30 mouse cellular contexts compared by ENCODE assay signal in the genomic region with DNA sequence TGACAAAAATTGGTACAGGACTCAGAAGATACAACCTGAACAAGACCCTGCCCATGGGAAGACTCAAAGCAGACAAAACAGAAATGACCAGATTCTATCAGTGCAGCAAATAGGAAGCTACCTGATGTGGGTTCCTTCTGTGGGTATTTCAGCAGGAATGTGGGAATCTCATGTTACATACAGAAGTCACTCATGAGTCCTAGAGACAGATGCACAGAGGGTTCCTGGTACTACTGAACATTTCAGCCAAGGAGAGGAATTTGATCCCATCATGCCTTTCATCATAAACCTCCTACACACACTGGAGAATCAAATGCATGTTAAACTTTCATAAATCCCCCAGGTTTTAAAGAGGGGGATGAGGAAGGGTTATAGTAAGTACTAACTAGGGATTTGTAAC.
"Had no signal": no experiment of that assay in that cellular context is flagged by ENCODE, and none has a peak within 500 bp of the region (broad histone marks: within the 10 kb centered on the region; RNA-seq: fewer than 3 reads in every experiment).

No protein-coding gene starts in this region.

- H3K36me3 ChIP-seq: limb, embryonic 10.5 days; limb, embryonic 12.5 days; limb, embryonic 13.5 days; limb, embryonic 15.5 days; liver, embryonic 12.5 days; liver, embryonic 13.5 days; liver, embryonic 15.5 days; lung, embryonic 15.5 days; midbrain, embryonic 10.5 days; midbrain, embryonic 12.5 days; midbrain, embryonic 13.5 days; midbrain, embryonic 15.5 days; neural tube, embryonic 12.5 days had no signal

- H3K4me1 ChIP-seq: limb, embryonic 10.5 days; limb, embryonic 12.5 days; limb, embryonic 13.5 days; limb, embryonic 15.5 days; liver, embryonic 12.5 days; liver, embryonic 13.5 days; liver, embryonic 15.5 days; lung, embryonic 15.5 days; midbrain, embryonic 10.5 days; midbrain, embryonic 12.5 days; midbrain, embryonic 13.5 days; midbrain, embryonic 15.5 days; neural tube, embryonic 12.5 days had no signal

- DNase-seq: left cerebral cortex, postnatal 4 days; liver; liver, embryonic 13.5 days; liver, postnatal 0 days; lung, adult 18-20 months; lung, adult 2 months; lung, embryonic 14.5 days; lung, postnatal 10 days; lung, postnatal 14 days; lung, postnatal 4 days; midbrain, embryonic 14.5 days had no signal

- H3K27me3 ChIP-seq: limb, embryonic 12.5 days; limb, embryonic 13.5 days; limb, embryonic 15.5 days; liver, embryonic 12.5 days; liver, embryonic 13.5 days; liver, embryonic 15.5 days; lung, embryonic 15.5 days; megakaryocyte, embryonic 14.5 days; midbrain, embryonic 12.5 days; midbrain, embryonic 13.5 days; midbrain, embryonic 15.5 days; neural tube, embryonic 12.5 days had no signal

- H3K4me3 ChIP-seq: limb, embryonic 10.5 days; limb, embryonic 12.5 days; limb, embryonic 13.5 days; limb, embryonic 15.5 days; liver, embryonic 12.5 days; liver, embryonic 13.5 days; liver, embryonic 15.5 days; lung, embryonic 15.5 days; megakaryocyte, embryonic 14.5 days; midbrain, embryonic 10.5 days; midbrain, embryonic 12.5 days; midbrain, embryonic 13.5 days; midbrain, embryonic 15.5 days; neural tube, embryonic 12.5 days had no signal

- H3K9me3 ChIP-seq: limb, embryonic 10.5 days; limb, embryonic 12.5 days; limb, embryonic 13.5 days; limb, embryonic 15.5 days; liver, embryonic 12.5 days; liver, embryonic 13.5 days; liver, embryonic 15.5 days; lung, embryonic 15.5 days; megakaryocyte, embryonic 14.5 days; midbrain, embryonic 10.5 days; midbrain, embryonic 12.5 days; midbrain, embryonic 13.5 days; midbrain, embryonic 15.5 days; neural tube, embryonic 12.5 days had no signal

- H3K27ac ChIP-seq: limb, embryonic 10.5 days; limb, embryonic 12.5 days; limb, embryonic 13.5 days; limb, embryonic 15.5 days; liver, embryonic 12.5 days; liver, embryonic 13.5 days; liver, embryonic 14.5 days; liver, embryonic 15.5 days; lung, embryonic 15.5 days; macrophage; midbrain, embryonic 10.5 days; midbrain, embryonic 12.5 days; midbrain, embryonic 13.5 days; midbrain, embryonic 15.5 days; neural tube, embryonic 12.5 days had no signal

- H3K9ac ChIP-seq: limb, embryonic 12.5 days; limb, embryonic 13.5 days; limb, embryonic 15.5 days; liver, embryonic 12.5 days; liver, embryonic 13.5 days; liver, embryonic 14.5 days; liver, embryonic 15.5 days; liver, postnatal 0 days; lung, embryonic 14.5 days; lung, embryonic 15.5 days; midbrain, embryonic 12.5 days; midbrain, embryonic 13.5 days; midbrain, embryonic 15.5 days; neural tube, embryonic 12.5 days had no signal

- H3K4me2 ChIP-seq: limb, embryonic 12.5 days; limb, embryonic 13.5 days; limb, embryonic 15.5 days; liver, embryonic 11.5 days; liver, embryonic 12.5 days; liver, embryonic 13.5 days; liver, embryonic 15.5 days; lung, embryonic 14.5 days; lung, embryonic 15.5 days; midbrain, embryonic 11.5 days; midbrain, embryonic 12.5 days; midbrain, embryonic 13.5 days; midbrain, embryonic 15.5 days; neural tube, embryonic 12.5 days had no signal

- ATAC-seq: liver, embryonic 12.5 days; liver, postnatal 0 days; lung, postnatal 0 days; midbrain, embryonic 13.5 days; midbrain, embryonic 15.5 days; midbrain, embryonic 16.5 days had no signal
